Mouse (Mus musculus): Measurements from ENCODE around the gene Map2k4. TPM values are rescaled to one million over a fixed set of nuclear protein-coding genes. Genes with fewer than 3 reads are reported as not detected.

Gene Map2k4
- polyA plus RNA-seq (2017; shearing (Covaris generic)), result 10 to 100 TPM; 17.4 to 19.3 TPM

DNA sequence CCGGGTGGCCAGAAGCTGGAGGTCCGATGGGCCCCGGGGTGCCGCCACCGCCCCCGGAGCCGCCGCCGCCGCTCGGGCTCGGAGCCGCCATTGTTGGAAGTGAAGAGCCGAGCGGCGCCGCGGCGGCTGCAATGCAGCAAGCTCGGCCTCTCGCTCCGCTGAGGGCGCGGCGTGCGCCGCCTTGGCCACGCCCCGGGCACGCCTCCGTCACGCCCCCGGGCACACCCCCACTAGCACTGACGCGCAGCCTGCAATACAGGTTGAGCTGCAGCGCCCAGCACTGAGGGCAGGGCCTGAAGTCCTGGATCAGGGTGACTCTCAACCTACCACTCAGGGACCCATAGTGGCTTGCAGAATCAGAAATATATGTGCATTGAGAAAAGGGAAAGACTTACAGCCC lies at the start of gene Map2k4:
Gene Map2k4 (minus strand): TSS at position 144 of the 400 bp plus-strand sequence.
- ATAC-seq, result peak; percentile 98

DNA sequence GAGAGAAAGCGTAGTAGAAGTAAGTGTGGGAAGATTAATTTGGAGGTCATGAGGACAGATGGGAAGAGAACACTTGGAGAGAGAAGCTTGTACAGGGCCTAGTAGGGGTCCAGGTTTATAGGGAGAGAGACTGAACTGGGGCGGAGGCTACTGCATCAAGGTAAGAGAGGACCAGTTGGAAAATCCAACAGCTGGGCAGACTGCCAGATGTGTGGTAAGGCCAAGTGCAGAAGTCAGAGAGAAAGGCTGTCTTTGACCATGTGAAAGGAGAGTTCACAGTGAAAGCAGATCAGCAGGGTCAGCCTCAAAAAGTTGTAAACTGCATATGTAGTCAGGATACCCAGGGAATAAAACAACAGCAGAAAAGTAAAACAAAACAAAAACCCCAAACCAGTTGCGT lies 36.5 kb upstream of the Map2k4 start:
- ATAC-seq, result no peak

DNA sequence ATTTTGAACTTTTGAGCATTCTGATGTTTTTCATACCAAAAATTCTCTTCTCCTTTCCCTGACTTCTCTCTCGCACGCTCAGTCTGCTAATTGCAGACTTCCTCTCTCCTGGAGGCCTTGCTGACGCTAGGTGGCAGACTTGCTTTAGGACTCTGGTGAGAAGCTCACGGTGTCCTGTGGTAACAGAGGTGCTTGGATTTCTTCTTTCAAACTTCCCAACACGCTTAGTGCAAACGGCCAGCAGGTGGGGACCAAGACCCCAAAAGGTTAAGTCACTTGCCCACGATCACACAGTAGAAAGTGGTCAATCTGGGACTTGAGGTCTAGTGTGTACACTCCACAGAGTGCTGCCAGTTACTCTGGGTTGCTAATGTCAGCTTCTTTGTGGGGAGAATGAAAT lies 32.8 kb upstream of the Map2k4 start:
- no peak for ATAC-seq

DNA sequence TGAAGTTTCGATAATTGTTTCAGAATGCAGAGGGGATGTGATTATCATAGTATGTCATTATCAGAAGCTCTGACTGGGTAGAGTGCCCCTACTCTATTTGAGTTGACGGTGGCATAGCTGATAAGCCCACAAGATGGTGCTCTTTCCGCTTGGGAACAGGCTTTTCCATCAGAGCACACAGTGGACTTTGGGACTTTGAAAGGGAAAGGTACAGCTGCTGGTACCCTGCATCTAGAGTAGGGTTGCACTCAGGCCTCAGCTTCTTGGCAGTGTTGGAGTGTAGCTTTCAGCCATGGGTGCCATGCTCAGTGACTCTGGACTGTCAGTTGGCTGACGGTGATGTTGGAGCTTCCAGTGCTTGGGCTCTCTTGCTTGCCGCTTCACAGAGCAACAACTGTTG lies 32.2 kb upstream of the Map2k4 start:
- no peak for ATAC-seq

DNA sequence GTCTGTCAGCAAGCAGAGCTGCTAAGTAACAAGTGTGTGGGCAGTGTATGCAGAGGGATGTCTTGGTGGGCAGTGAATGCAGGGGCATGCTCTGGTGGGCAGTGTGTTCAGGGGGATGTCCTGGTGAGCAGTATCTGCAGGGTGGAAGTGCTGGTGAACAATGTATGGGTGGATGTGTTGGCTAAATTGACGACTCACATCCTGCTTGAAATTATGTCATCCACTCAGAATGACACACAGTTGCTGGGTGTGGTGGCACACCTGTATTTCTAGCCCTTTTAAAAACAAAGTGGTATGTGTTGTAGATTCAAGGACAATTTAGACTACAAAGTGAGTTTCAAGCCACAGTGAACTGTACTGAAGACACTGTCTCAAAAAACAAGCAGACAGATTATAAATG lies 30.1 kb upstream of the Map2k4 start:
- ATAC-seq, result no peak

DNA sequence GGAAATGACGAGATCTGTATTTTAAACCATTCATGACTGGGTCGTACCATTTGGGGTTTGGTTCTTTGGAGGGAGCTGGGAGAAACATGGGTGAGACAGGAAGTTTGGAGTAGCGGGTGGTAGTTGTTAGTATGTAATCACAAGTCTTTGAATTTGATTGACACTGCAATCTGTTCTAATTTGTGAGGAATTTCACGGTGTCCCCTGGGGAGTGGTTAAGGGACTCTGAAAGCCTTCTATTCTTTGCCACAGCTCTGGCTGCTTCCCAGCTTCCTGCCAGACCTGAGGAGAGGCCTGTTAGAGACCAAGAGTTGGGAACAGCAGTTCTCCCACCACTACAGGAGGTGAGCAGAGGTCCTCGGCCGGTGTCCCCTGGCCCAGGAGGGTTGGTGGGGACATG lies 28.1 kb upstream of the Map2k4 start:
- ATAC-seq, result no peak

DNA sequence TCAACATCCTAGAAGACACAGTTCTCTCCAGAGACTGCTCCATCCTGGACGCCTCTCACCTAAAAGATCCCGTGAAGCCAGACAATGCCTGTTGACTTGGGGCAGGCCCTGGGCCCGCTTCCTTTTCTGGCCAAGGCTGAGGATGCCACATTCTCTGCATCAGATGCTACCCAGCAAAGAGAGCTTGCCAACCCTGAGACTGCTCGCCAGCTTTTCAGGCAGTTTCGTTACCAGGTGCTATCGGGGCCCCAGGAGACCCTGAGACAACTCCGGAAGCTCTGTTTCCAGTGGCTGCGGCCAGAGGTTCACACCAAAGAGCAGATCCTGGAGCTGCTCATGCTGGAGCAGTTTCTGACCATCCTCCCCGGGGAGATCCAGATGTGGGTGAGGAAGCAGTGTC lies 26.3 kb upstream of the Map2k4 start:
- no peak for ATAC-seq

DNA sequence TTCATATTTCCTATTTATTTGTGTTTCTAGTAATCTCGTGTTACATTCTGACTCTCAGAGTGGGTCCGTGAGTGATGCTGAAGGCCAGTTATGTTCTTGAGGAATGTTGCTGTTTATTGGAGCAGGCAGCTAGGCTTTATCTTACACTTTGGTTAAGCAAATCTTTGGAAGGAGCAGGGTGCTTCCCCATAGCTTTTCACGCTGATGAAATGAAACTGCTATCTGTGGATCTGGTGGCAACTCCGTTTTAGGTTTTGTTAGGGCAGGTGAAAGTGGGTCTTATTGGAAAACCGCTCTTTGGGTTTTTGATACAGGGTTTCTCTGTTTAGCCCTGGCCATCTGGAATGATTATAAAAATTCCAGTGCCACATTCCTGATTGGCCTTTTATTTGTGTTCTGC lies 24.0 kb upstream of the Map2k4 start:
- ATAC-seq, result no peak

DNA sequence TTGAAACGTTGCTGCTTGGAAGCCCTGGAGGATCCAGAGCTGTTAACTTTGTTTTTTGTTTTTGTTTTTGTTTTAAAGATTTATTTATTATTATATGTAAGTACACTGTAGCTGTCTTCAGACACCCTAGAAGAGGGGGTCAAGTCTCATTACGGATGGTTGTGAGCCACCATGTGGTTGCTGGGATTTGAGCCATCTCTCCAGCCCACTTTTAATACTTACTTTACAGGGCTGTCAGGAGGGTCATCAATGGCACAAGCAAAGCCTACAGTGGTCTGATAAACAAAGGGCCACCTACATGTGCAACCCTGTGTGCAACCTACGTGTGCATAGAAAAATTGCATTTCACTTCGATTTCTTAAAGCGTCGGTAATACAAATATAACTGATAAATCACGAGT lies 19.5 kb upstream of the Map2k4 start:
- ATAC-seq, result no peak

DNA sequence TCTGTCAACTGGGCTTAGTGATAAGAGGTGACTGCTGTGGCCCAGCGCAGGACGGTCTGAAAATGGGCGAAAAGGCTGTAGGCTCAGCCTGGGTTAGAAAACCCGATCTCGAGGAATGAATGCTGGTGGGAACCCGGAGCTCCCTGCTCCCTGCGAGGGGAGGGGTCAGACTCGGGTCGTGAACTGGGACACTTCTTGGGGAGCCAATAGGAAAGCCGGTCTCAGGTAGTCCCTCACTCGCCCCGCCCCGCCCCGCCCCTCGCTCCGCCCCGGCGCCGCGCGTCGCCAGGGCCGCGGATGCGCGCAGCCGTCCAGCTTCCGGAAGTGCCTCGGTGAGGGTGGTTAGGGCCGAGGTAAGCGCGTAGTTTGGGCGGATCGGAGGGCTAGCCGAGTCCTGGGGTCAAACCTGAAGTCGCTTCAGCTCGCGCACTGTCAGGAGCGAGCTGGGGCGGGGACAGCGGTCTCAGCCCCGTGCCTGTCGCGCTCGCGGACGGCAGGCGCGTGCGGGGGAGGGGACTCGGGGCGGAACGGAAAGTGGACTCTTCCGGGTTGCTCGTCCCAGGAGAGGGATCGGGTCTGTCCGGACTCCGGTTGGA lies 18.9 kb upstream of the Map2k4 start, which contains the start of gene Zkscan6:
Gene Zkscan6 (plus strand): TSS at position 267 of the 596 bp plus-strand sequence.
- ATAC-seq, result peak; percentile 90

DNA sequence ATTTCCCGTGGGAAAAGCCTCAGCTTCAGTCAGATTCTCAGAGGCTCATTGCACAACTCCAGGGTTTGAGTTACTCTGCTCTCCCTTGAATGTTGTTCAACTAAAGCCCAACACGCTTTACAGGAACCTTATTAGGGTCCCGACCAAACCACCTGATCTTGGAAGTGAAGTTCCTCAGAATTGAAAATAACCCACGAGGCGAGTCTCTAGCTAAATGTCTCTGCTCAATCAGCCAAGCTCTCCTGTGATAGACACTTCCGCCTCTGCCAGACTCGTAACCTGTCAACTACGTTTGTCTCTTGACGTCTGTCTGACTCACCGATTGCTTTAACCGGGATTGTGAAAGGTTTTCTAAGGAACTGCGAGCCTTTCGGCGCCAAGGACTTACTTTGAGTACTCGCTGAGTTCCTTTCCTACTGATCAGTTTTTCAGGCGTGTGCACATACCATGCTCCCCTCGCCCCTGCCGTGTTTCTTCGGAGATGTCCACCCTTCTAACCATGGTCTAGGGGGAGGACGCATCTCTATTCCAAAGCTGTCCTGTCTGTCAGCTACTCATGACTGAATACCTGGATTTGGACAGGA lies 18.3 kb upstream of the Map2k4 start:
- peak; percentile 62 for ATAC-seq

DNA sequence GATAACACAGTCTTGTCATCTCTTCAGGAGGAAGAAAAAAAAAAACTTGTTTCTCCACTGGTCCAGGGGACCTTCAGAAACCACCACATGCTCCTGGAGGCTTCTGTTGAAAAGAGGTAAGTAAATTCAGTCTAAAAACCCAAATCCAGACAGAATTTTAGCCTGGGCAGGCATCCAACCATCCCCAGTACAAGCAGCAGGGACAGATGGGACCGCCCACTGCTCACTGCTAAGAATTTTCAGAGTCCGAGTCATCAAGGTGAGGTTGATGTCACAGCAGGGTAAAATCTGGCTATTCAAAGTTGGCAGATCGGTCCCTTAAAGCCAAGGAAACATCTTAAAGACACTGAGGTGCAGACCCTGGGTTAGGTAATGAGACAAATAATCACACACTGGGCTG lies 13.8 kb upstream of the Map2k4 start:
- ATAC-seq, result no peak

DNA sequence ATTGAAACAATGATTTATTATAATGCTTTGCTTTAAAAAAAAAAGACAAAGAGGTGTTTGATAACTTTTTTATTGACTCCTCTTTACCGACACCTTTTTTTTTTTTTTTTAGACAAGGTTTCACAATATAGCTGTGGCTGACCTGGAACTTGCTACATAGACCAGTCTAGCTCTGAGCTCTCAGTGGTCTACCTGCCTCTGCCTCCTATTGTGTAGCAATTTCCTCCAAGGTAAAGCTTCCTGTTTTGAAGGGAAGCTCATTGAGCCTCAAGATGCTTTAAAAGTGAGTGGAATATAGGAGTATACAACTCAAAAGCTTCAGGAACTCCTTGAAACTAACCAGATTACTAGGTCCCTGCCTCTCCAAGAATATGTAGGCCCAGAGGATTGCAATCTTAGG lies 7.8 kb upstream of the Map2k4 start:
- no peak for ATAC-seq

DNA sequence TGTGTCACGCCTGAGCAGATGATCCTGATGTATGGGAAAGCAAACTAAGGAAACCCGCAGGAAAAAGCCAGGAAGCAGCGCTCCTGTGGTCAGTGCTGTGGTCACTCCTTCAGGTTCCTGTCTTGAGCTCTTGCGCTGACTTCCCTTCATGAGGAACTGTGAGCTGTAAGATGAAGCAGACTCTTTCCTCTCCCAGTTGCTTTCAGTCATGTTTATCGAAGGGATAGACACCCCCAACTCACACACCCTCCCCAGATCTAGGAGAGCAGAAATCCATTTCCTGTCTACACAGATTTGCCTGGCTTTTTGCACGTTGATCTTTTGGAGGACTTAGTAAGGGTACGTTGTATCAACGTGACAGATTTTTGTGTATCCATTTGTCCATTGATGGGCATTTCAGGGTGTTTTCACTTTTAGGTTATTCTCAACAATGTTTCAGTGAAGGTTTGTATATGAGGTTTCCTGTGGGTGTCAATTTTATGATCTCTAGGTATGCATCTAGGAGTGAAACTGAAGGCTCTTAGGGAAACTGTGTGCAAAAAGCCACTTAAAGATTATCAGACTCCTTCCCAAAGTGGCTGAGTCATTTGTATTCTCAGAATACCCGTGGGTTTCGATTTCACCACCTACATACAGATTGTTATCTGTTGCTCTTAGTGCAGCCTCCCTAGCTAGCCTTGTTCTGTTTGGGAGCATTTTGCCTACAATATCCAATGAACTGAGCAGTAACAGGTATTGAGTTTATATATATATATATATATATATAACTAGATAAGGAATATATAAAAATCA lies 6.5 kb upstream of the Map2k4 start:
- ATAC-seq, result peak; percentile 93

DNA sequence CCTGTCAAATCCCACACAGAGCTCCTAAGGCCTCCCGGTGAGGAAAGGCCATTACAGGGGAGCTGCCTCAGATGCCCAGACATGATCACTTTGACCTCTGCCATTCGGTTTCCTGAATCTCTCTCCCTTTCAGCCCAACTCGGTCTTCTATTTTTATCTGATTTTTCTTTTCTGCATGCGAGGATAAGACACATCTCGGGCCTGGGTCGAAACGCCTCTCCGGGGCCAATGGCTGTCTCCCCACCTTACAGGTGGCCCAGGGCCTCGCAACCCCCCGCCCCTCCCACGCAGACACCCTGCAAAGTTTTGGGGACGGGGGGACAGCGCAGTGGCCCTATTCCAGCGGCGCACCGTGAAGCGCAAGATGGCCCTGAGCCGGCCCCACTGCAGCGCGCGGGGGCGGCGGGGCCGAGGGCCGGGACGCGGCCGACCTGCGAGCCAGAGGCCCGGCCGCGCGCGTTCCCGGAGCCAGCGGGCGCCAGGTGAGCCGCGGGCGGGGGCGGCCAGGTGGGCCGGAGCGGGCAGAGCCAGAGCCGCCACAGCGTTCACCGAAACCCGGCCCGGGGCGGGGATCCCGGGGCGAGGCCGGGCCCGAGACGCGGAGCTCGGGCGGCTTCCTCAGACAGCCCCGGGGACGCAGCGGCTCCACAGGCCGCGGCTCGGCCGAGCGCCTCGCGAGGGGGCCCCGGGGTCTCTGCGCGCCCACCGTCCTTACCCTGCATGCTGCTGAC lies 511 bp downstream of the Map2k4 start:
- ATAC-seq, result peak; percentile 56

DNA sequence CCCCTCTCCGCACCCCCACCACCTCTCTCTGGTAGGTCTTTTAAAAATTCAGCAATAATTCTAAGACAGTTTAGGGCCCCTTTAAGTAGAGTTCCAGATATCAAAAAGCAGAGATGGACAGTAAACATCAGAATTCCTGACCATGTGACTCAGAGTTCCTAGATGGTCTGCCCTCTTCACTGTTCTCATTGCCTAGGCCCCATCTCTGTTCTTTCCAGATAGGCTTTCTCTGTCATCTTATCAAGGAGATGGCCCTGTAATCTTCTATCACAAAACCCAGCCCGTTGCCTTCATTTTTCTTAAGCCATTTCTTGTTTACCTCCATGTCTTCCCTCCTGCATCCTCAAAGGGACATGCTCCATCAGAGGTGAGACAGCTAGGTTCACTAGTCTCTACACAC lies 1.9 kb downstream of the Map2k4 start:
- ATAC-seq, result no peak

DNA sequence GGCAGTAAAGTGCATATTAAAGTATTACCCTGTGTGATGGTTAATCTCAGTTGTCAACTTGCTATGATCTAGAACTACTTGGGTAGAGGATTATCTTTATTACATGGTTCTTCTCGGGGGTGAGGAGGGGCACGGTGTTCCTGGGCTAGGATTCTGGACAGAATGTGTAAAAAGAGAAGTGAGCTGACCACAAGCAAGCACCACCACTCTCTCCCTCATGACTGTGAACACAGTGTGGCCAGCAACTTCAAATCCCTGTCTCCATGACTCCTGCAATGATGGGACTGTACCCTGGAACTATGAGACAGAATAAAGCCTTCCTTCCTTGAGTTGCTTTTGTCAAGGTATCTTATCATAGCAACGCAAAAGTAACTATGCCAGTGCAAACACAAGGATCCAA lies 6.5 kb downstream of the Map2k4 start:
- ATAC-seq, result no peak

DNA sequence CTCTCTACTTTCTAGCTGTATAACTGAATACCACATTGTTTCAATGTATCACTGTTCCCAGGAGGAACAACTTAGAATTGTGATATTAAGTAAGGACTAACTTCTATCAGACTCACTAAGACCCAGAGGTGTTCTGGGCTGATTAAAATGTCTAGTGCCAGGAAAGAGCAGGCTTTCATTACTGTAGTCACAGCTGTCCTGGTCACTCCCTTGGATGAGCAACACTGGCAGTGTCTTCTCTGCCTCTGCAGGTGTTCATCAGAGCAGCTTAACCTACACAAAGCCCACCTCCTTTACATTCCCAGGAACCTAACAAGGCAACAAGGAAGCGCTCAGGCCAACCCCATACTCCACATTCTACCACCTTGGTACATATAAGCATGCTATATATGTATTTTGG lies 8.5 kb downstream of the Map2k4 start:
- no peak for ATAC-seq

DNA sequence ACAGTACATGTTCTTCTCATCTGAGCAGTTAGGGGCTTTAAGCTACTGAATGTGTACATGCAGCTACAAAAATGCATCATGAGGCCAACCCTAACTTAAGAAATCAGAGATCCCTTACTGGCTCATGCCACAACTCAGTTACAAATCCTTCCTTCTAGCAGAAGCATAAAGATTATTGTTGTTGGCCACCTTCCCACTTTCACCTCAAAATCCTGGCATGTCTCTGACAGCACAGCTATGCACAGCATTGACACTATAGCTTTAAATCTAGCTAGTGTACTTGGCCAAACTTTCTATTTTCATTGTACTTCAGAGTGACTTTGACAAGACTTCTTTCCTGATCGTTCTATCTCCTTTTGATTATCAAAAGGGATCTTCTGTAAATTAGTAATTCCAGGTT lies 9.0 kb downstream of the Map2k4 start:
- ATAC-seq, result no peak

DNA sequence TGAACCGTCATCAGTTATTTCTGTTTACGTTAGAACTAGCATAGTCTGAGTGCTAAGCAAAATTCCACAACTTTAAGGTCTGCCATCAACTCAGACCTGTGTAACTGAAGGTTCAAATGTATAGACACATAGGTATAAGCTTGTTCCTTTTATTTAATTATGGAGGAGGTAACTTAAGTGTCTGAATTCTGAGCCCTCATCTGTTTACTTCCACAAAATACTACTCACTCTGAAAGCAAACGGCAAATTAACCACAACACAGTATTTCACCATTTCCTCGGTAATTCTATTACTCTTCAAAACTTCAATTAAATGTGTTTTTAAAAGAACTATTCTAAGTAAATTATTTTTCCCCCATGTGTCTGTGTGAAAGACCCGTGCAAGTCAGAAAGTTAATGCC lies 10.3 kb downstream of the Map2k4 start:
- ATAC-seq, result no peak

DNA sequence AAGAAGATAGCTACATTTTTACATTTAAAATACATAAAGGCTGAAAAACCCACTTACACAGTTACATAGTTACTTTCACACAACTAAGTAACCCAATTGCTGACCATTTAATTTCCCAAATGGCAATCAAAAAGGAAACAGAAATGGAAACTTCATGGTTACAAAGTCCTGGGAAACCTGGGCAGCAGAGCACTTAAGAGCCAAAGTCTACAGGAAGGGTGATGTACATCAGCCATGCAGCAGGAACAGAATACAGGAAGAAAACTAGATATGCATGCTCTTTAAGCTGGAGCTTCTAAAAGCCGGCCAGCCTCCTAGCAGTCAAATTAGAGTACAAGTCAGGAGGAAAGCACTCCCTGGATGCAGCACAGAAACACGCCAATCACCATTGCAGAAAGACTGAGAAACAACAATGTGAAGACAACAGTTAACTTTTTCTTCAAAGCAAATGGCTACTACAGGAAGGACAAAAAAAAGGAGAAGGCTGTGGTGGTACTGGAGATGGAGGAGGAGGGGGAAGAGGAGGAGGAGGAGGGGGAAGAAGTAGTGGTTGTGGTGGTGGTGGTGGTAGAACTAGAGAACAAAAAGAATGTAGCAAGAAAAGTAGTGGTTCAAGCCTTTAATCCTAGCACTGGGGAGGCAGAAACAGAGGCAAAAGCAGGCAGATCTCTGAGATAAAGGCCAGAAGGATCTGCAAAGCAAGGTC lies 11.0 kb downstream of the Map2k4 start:
- no peak for ATAC-seq

DNA sequence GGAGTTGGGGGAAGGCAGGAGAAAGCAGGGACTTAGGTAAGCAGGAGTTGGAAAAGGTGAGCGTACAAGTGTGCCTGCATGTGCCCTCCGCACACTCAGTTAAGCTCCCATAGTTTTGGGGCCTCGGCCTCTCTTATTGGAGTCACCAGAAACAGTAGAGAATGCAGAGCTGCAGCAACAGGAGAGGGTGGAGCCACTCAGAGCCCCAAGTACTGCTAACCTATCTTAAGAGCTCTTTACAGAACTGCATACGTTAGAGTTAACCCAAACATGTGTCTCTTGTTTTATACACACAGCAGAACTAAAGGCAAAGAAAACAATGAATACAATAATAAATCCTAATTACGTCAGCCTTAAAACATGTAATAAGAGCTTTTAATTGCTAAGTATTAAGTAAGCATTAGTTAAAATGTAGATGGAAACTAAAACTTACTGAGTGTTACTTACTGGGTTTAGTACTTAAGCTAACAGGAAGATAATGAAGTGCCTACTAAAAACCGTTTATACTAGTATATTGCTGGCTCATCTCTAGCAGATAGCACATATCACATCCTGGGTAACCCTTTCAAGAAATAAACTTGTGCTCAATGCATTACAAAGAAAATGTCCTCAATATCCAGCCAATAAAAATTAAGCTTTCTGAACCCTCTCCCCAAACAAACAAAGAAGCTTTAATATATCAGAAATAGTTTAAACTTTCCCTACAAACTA lies 14.0 kb downstream of the Map2k4 start:
- no peak for ATAC-seq
